Mouse (Mus musculus) splenic B cell, adult 2 months (primary cell): Measurements from ENCODE around the gene Exoc3l4.

Experiments used
- DNase-seq: peaks from one replicate; pipeline ENCODE4 v3.0.0-alpha.2; 2011; ENCODE audit warnings: low read depth, low spot score
- H3K27me3 ChIP-seq: 2 replicates; pipeline ENCODE4 v1.6.1; 2012; ENCODE audit warnings: mild to moderate bottlenecking, low read length, moderate library complexity, mixed read lengths; ENCODE audit not compliant: control insufficient read depth, poor library complexity, insufficient read depth, severe bottlenecking
- H3K36me3 ChIP-seq: 2 replicates; pipeline ENCODE4 v1.6.1; 2012; ENCODE audit warnings: mild to moderate bottlenecking, low read length, moderate library complexity, mixed read lengths; ENCODE audit not compliant: control insufficient read depth, poor library complexity, insufficient read depth, severe bottlenecking

The Exoc3l4 gene

DNA sequence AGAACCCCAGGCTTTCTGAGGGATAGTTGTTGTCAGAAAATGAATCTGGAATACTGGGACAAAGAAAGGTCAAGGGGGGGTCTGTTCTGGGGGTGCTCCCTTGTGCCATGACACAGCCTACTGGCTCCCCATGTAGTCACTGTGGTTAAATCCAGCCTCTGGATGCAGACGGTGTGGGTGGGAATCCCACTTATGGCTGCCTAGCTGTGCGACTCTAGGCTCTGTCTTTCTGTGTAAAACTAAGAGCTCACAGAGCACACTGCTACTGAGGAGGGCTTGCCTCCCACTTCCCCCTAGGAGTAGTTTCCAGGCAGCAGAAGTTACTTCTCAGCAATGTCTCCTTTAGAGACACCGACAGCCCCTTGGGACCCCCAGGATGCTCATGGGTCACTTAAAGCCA, 19.4 kb downstream of the Exoc3l4 start:
- no peaks in the 10 kb centered on the region for H3K27me3 ChIP-seq
- DNase-seq: no peak
- H3K36me3 ChIP-seq: no peaks in the 10 kb centered on the region

GRCm38 (mm10) chr12:111436640-111437039, 19.8 kb downstream of the Exoc3l4 start:
- H3K27me3 ChIP-seq: no peaks in the 10 kb centered on the region
- no peaks in the 10 kb centered on the region for H3K36me3 ChIP-seq
- DNase-seq: no peak

- no peak for DNase-seq
- Histone ChIP-seq H3K27me3 (no peaks in the 10 kb centered on the region), H3K36me3 (no peaks in the 10 kb centered on the region)
Observed at GRCm38 (mm10) chr12:111437222-111437900, 20.5 kb downstream of the Exoc3l4 start.

DNA sequence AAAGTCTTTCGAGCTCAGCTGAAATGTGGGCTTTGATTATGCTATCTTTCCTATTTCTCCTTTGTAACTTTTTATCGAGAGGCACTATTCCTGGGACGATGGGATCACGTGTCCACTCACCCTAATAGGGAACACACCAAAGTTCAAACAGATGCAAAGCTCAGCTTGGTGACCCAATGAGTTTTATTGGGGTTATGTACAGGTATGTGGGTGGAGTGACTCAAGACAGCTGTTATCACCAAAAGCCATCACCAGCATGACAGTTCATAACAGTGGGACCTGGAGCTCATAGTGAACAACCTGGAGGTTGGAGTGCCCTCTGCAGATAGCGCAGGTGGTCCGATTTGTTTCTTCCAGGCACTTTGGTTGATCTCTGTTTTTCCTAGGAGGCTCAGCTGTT, 22.0 kb downstream of the Exoc3l4 start:
- H3K36me3 ChIP-seq: no peaks in the 10 kb centered on the region
- no peak for DNase-seq
- no peaks in the 10 kb centered on the region for H3K27me3 ChIP-seq

- no peaks in the 10 kb centered on the region for H3K27me3 ChIP-seq
- no peak for DNase-seq
- no peaks in the 10 kb centered on the region for H3K36me3 ChIP-seq
Observed at GRCm38 (mm10) chr12:111440701-111441373, 24.0 kb downstream of the Exoc3l4 start.

GRCm38 (mm10) chr12:111441523-111441922, 24.7 kb downstream of the Exoc3l4 start:
- H3K27me3 ChIP-seq: no peaks in the 10 kb centered on the region

DNA sequence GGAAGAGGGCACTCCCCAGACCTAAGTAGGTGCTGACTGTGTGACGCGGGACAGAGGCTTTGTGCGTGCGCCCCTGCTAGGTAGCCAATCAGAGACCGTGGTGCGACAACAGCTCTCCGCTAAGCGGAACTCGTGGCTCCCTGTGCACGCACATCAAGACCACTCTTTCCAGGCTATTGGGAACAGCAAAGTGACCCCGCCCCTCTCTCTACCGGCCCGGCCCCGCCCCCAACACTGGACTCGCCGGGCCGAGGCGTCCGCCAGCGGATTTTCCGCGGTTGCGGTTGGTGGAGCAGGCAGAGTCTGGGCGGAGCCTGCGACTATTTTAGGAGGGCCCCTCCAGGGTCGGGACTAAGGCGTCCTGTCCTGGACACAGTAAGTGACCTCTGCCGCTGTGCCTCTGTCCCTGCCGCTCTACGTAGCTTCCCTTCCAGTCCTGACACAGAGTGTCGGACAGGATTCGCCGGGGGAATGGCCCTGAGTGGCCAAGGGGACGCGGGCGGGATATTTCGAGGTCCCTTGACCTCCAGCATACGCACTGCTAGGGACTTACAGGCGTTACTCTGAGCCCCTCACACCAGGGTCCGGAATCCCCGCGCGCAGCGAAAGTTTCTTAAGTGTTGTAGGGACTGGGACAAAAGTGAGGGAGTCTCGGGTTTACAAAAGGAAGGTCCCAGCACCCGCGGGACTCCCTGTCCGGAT, 25.6 kb downstream of the Exoc3l4 start, which contains the start of gene Tnfaip2:
Gene Tnfaip2, plus strand, starts transcription at position 161 of the 702 bp plus-strand sequence.
- no peaks in the 10 kb centered on the region for H3K27me3 ChIP-seq
- no peaks in the 10 kb centered on the region for H3K36me3 ChIP-seq
- DNase-seq: peak; percentile 42

More at GRCm38 (mm10) chr12:111441523-111441922, 24.7 kb downstream of the Exoc3l4 start:
- no peaks in the 10 kb centered on the region for H3K36me3 ChIP-seq
- DNase-seq: no peak

DNA sequence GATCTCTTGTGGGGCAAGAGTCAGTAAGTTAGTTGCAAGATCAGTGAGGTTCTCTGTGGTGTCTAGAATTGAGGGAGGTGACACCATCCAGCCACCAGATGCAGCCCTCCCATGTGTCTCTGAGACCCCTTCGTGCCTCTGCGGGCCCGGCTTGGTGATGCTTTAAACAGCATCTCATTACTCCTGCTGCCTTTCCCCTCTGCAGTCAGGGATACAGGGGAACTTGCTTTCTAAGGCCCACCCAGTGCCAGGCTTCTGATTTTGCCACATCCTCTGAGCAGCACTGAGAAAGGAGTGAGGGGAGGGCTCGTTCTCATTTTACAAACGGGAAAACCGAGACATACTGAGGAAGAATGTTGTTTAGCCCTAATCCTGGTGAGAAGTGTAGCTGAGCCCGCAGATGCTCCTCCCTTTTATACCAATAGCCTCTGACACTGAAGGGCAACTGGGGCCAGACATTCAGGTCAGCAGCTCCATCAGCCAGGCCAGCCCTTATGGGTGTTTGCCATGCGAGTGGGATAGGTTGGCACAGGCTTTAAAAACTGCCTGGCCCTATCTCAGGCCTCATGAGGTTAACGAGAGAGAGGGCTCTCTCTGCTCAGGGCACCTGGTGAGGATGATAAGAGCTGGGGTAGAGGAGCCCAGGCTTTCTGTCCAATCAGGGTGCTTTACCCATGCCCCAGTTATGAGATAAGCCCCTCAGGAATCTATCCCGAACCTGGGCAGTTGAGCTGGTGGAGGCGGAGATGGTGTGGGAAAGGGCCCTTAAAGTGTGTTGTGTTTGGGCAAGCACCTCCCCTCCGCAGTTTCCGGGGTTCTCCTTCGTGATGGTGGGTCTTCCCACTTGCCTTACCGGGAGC, 26.4 kb downstream of the Exoc3l4 start:
- DNase-seq: no peak
- Histone ChIP-seq H3K27me3 (no peaks in the 10 kb centered on the region), H3K36me3 (no peaks in the 10 kb centered on the region)

DNA sequence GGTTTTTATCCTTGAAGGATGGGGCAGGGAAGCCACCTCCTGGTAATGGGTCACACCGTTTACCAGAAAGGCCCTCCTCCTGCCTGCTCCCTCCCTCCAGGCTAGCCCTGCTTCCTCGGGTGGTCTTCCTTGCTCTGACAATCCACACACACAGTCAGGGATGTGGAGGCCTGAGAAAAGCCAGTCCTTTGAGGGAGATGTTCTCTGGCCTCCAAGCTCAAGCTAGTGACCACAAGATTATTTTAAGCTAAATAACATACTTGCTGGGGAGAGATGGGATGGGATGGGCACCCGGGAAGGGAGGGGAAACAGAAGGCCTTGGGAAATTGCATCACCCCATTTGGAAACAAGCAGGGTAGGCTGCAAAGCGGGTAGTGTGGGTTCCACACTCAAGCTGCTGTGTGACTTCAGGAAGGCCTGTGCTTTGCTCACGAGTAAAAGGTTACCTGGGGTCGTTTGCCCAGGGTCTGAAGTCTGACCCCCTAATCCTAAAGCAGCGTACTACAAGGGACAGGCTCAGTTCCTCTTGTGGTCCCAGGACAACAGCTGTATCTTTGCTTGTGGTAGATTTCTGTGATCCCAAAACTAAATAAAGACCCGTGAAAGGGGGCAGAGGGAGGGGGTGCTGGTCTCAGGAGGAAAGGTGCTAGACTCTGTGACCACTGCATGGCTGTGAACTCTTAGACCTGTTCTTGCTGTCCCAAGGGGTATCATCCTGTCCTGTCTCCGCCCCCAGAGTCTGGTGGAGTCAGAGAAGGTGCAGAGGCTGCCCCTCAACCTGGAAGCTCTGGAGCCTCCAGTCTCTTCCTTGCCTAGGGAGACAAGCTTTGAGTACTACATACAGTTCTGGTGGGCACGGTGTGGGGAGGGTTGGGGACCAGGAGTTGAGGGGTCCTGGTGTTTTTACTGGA, 27.4 kb downstream of the Exoc3l4 start:
- Histone ChIP-seq H3K27me3 (no peaks in the 10 kb centered on the region), H3K36me3 (no peaks in the 10 kb centered on the region)
- DNase-seq: no peak

- DNase-seq: no peak
- no peaks in the 10 kb centered on the region for H3K27me3 ChIP-seq
- no peaks in the 10 kb centered on the region for H3K36me3 ChIP-seq
Observed at GRCm38 (mm10) chr12:111445161-111445889, 28.5 kb downstream of the Exoc3l4 start.

DNA sequence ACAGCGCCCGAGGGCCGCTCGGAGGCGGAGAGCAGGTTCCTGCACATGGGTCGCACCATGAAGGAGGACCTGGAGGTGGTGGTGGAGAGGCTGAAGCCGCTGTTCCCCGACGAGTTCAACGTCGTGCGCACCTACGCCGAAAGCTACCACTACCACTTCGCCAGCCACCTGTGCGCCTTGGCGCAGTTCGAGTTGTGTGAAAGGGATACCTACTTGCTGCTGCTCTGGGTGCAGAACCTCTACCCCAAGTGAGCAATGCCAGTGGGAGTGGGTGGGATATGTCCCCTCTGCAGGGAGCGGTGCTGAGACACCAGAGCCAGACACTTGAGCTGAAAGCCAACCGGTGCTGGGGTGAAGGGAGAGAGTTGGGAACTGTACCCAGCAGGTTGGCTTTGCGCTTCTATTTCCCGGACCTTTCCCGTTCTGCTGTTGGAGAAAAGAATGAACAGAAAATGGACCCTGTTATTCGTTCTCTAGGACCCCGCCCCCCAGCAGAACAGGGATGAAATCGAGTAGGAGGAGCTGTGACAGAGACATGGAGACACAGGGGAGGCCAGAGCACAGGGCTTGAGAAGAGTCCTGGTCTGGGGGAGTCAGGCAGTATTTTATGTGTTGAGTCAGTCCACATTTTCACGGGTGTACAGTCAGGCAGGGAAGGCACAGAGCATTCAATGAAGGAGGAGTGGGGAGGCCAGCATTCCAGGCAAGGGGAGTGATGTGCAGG, 29.2 kb downstream of the Exoc3l4 start:
- DNase-seq: no peak
- Histone ChIP-seq H3K36me3 (no peaks in the 10 kb centered on the region), H3K27me3 (no peaks in the 10 kb centered on the region)

DNA sequence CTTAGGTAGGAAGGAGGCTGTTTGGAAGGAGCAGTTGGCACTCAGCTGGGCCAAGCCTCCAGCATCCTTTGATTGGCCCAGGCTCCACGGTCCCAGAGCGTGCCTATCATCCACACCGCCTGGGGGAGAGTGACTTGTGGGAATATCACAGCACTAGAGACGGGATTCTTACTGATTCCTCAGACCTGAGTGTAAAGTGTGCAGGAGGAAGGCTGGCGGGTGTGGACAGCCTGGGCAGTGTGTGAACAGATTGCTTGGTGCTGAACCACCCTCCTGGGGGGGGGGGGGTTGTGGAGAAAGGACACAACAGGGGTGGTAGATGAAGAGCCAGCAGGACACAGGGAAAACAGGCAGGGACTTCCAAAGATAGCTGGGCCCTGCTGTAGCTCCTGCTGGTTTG, 29.9 kb downstream of the Exoc3l4 start:
- no peak for DNase-seq
- Histone ChIP-seq H3K36me3 (no peaks in the 10 kb centered on the region), H3K27me3 (no peaks in the 10 kb centered on the region)

DNA sequence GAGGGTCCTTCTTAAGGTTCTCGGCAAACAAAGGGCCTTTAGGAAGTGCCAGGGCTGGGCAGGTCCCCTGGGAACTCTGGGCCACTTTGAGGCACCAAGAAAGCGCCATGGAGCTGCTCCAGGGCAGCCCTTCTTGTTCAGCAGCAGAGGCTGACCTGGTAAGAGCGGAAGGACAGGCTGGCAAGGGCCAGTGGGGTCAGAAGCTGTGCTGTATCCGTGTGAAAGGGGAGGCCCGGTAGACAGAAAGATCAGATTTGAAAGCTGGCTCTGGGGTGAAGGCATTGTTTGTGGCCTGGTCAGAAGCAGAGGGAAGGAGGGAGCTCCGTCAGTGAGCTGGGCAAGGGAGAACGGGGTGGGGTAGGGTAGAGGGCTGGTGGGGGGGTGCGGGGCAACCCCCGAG, 30.5 kb downstream of the Exoc3l4 start:
- DNase-seq: no peak
- no peaks in the 10 kb centered on the region for H3K27me3 ChIP-seq
- H3K36me3 ChIP-seq: no peaks in the 10 kb centered on the region
